Mouse (Mus musculus) WW6 (cell line): ENCODE data around the gene Fgf3.
"Not testable (repeated sequence)": the region's sequence is repeated elsewhere in the genome, so short reads cannot be mapped to it uniquely, and the experiment has no call there.

Source experiments
- DNase-seq: peaks from one replicate; pipeline ENCODE4 v3.0.0-alpha.2; 2013; ENCODE audit warnings: low read depth, low spot score

Gene Fgf3

GRCm38 (mm10) chr7:144857826-144858342 lies 20.0 kb downstream of the Fgf3 start:
- DNase-seq = no peak

GRCm38 (mm10) chr7:144858702-144859101 lies 20.8 kb downstream of the Fgf3 start:
- DNase-seq = no peak

GRCm38 (mm10) chr7:144861056-144861768 lies 23.3 kb downstream of the Fgf3 start:
- DNase-seq = no peak

GRCm38 (mm10) chr7:144861769-144862070 lies 23.8 kb downstream of the Fgf3 start:
- DNase-seq = no peak

GRCm38 (mm10) chr7:144862126-144862525 lies 24.2 kb downstream of the Fgf3 start:
- no peak for DNase-seq

GRCm38 (mm10) chr7:144862712-144863111 lies 24.8 kb downstream of the Fgf3 start:
- DNase-seq = no peak

- DNase-seq = no peak
Measured at GRCm38 (mm10) chr7:144863196-144863595, 25.3 kb downstream of the Fgf3 start.

- no peak for DNase-seq
Measured at GRCm38 (mm10) chr7:144864160-144864670, 26.3 kb downstream of the Fgf3 start.

GRCm38 (mm10) chr7:144867161-144867560 lies 29.3 kb downstream of the Fgf3 start:
- no peak for DNase-seq

GRCm38 (mm10) chr7:144867602-144868001 lies 29.7 kb downstream of the Fgf3 start:
- DNase-seq = no peak

GRCm38 (mm10) chr7:144872420-144872819 lies 34.5 kb downstream of the Fgf3 start:
- DNase-seq = no peak

- DNase-seq = no peak
Measured at GRCm38 (mm10) chr7:144873160-144873559, 35.3 kb downstream of the Fgf3 start.

- DNase-seq = no peak
Measured at GRCm38 (mm10) chr7:144874226-144874625, 36.3 kb downstream of the Fgf3 start.

- DNase-seq = no peak
Measured at GRCm38 (mm10) chr7:144878401-144878800, 40.5 kb downstream of the Fgf3 start.

- no peak for DNase-seq
Measured at GRCm38 (mm10) chr7:144883106-144883505, 45.2 kb downstream of the Fgf3 start.

GRCm38 (mm10) chr7:144887672-144888071 lies 49.8 kb downstream of the Fgf3 start:
- no peak for DNase-seq

- DNase-seq = no peak
Measured at GRCm38 (mm10) chr7:144888564-144889299, 50.8 kb downstream of the Fgf3 start.

- DNase-seq = not testable (repeated sequence)
Measured at GRCm38 (mm10) chr7:144890661-144891060, 52.8 kb downstream of the Fgf3 start.

GRCm38 (mm10) chr7:144891863-144892262 lies 54.0 kb downstream of the Fgf3 start:
- no peak for DNase-seq

GRCm38 (mm10) chr7:144892322-144892721 lies 54.4 kb downstream of the Fgf3 start:
- DNase-seq = no peak
